Mouse (Mus musculus): Measurements from ENCODE around the gene Npas2. TPM values are rescaled to one million over a fixed set of nuclear protein-coding genes. Genes with fewer than 3 reads are reported as not detected.

The Npas2 gene
- total RNA-seq (2015): not detected in 2 replicates
- total RNA-seq (2017): not detected in 2 replicates

- ATAC-seq (ENCODE audit: poor library complexity, severe bottlenecking): no peak
These were observed at the start of gene Npas2 for GRCm38 (mm10) chr1:39192997-39193861. Gene Npas2 (plus strand): TSS chr1:39193731.

DNA sequence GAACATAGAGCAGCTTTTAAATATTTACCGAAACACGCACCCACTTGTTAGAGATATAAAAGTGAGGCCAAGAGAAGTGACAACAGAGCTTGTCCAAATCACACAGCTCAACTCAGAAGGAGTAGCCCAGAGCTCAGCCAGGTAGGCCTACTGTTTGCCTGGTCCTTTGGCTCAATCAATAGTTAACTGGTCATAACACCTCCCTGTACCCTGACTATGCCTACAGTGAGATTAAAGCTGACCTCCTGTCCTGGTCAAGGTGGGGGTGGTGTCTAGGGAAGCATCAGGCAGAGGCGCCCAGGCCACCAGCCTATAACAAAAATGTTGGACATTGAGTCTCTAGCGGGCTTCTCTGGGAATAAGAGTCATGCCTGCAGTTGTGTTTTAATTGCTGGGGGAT lies 36.8 kb upstream of the Npas2 start:
- no peak for ATAC-seq (ENCODE audit: poor library complexity, severe bottlenecking)

GRCm38 (mm10) chr1:39160167-39160566 lies 33.4 kb upstream of the Npas2 start:
- ATAC-seq (ENCODE audit: poor library complexity, severe bottlenecking): no peak

GRCm38 (mm10) chr1:39163077-39163476 lies 30.5 kb upstream of the Npas2 start:
- no peak for ATAC-seq (ENCODE audit: poor library complexity, severe bottlenecking)

DNA sequence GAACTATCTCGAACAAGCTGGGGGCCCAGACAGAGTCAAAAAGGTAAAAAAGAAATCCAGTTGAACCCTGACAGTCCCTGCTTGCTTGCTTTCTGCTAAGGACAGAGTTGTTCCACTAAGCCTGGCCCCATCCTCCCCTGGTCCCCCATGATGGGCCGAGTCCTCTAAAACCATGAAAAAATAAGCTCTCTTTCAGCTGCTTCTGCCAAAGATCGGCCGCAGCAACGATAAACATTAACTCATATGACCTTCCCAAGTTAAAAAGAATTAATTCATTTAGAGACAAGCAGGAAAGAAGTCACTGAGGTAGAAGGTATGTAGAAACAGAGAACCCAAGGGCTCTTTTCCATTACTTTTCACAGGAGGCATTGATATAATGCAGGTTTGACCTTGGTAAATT lies 16.8 kb upstream of the Npas2 start:
- ATAC-seq (ENCODE audit: poor library complexity, severe bottlenecking): no peak

DNA sequence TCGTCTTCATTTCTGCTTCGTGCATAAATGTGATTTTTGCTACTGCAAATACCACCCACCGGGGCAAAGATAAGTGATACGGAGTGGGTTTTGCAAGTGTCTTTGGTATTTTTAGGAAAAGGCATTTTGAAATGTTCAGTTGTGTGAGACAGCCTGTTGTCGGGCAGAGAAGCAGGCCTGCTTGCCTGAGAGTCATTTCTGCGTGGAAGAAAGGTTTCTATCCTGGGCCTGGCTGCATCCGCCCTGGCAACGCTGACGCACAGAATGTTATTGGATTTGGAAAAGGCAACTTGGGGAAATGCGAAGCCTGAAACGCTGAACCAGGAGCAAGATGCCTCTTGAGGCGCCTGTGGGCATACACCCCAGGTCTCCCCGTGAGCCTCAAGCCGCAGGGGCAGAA lies 16.3 kb upstream of the Npas2 start:
- ATAC-seq (ENCODE audit: poor library complexity, severe bottlenecking): no peak

DNA sequence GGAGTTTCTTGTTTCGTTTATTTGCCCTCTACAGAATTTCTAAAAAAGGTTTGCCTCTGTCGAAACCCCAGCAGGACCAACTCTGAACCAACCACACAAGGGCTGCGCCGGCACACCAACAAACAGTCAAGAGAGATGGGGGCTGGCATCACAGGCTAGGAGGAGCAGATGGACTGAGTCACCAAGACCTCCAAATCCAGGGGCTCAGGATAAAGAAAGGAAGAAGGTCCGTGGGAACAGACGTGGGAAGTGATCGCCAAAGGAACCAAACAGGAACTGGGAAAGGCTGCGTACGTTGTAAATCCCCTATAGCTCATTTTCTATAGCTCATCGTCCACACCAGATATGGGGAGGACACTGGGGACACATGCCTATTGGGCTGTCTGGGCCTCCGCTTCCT lies 13.7 kb upstream of the Npas2 start:
- no peak for ATAC-seq (ENCODE audit: poor library complexity, severe bottlenecking)

DNA sequence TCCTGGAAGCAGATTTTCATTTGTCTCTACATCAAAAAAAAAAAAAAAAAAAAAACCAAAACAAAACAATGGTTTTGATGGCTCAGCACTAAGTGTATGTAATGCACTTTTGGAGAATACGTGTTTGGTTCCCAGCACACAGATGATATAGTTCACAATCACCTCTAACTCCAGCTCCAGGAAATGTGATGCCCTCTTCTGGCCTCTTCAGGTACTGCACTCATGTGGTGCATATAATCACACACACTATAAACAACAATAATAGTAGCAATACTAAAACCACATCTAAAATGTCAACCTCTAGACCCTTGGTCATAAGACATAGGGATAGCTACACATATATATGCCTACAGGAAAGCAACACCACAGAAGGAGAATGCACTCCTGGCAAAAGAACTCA lies 13.0 kb upstream of the Npas2 start:
- ATAC-seq (ENCODE audit: poor library complexity, severe bottlenecking): no peak

- no peak for ATAC-seq (ENCODE audit: poor library complexity, severe bottlenecking)
These were observed 11.6 kb upstream of the Npas2 start for GRCm38 (mm10) chr1:39181901-39182300.

DNA sequence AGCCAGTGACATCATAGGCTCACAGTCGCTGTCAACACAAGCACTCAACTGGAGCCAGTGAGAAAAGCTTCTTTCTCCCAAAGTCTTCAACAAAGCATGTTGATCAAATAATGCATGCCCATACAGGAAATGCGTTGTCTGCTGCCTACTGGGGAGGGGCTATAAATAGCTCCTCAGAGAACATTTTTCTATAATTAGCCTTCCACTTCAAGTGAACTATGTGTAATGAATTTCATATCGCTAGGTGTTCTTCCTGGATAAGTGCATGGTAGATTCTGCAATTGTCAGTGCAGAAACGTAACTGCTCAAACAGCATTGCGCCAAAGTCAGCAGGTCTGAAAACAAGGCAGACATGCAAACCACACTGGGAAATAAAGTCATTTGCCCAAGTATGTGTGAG lies 7.7 kb upstream of the Npas2 start:
- ATAC-seq (ENCODE audit: poor library complexity, severe bottlenecking): no peak

GRCm38 (mm10) chr1:39186711-39187437 lies 6.7 kb upstream of the Npas2 start:
- ATAC-seq (ENCODE audit: poor library complexity, severe bottlenecking): no peak

- no peak for ATAC-seq (ENCODE audit: poor library complexity, severe bottlenecking)
These were observed 2.4 kb upstream of the Npas2 start for GRCm38 (mm10) chr1:39191122-39191521.

- ATAC-seq (ENCODE audit: poor library complexity, severe bottlenecking): no peak
These were observed 1.0 kb upstream of the Npas2 start for GRCm38 (mm10) chr1:39192460-39192996.

DNA sequence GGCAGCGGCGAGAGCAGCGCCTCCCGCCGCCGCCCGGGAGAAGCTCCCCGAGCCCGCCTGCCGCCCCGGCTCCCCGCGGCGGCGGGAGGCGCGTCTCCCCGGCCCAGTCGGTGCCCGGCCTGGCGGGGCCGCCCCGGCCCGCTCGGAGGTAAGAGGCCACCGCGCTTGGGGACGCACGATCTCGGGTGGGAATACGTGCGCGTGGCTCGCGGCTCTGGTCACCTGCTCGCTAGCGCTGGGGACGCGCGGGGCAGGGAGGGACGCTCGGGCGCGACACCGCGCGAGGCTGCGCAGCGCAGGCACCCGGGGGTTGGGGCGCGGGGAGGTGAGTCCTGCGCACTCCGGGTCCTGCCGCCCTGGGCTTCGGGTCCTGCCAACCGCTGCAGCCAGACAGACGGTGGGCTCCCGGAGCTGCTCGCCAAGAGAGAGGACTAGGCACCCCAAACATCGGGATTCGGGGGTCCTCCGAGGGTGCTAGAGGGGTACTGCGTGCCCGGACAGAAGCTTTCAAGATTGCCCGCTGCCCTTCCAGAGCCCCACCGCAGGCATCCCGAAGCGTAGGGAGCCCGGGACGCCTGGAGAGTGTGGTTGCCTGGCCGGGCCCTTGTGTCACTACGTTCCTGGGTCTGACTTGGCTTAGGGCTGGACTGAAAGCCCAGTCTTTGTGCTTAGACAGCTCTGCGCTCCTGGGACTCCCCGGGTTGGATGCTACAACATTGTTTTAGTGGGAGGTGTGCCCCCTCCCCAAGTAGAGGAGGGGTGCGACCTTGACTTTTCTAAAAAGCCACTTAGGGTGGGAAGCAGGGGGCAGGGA lies 538 bp downstream of the Npas2 start:
- ATAC-seq (ENCODE audit: poor library complexity, severe bottlenecking): no peak

DNA sequence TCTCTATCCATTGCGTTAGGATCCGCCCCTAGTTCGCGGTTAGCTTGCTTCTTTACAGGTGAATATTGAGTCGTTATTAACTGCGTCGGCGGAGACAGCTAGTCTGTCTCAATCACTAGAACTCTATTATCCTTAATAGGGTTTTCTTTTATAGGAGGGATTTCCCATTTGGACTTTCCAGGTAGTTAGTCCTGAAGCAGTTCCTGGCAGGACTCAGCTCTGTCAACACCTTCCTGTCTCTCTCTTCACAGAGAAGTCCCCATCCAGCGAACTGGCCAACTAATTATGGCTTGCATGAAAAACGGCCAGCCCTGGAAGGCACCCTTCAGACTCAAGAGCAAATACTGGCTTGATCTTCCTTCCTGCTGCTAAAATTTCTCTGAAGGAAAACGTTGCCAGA lies 1.4 kb downstream of the Npas2 start:
- no peak for ATAC-seq (ENCODE audit: poor library complexity, severe bottlenecking)

DNA sequence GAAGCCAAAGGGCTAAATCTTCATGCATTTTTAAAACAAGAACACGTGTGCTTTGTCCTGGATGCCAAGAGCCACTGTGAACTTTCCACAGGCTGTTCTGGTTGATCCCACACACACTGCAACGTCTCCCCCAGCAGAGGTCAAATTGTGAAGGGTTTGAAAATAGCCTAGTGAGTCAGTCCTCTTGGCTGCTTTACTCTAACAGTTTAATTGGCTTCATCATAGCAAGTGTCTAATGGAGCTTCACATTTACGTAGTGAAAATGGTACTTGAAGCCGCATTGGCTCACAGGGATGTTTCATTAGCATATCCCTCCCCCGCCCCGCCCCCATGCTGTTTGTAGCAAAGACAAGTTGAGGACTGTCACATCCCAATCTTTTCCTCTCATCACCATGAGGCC lies 2.6 kb downstream of the Npas2 start:
- no peak for ATAC-seq (ENCODE audit: poor library complexity, severe bottlenecking)

- peak; percentile 38; the same call in 1 of the 2 replicates for ATAC-seq (ENCODE audit: poor library complexity, severe bottlenecking)
These were observed 3.3 kb downstream of the Npas2 start for GRCm38 (mm10) chr1:39196676-39197375.

GRCm38 (mm10) chr1:39205021-39205420 lies 11.5 kb downstream of the Npas2 start:
- ATAC-seq (ENCODE audit: poor library complexity, severe bottlenecking): 0 out of 2 replicates have a peak, but pooled peaks have one; percentile 30

DNA sequence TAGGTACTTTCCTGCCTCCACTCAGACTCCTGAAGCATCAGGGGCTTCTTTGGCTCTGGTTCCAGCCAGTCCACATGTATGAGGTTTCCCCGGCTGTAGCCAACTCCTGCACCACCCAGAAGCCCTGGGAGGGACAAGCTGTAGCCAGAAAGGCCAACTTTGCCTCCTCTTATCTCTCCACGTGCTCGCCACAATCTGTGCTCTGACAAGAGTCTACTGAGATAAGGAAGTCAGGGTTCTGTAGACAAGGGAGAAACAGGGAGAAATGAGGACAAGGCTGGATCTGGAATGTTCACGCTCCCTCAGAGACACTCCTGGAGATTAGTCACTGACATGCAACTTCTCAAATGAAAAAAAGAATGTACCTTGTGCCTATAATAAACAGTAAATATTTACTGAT lies 12.2 kb downstream of the Npas2 start:
- ATAC-seq (ENCODE audit: poor library complexity, severe bottlenecking): no peak

GRCm38 (mm10) chr1:39206942-39207341 lies 13.4 kb downstream of the Npas2 start:
- no peak for ATAC-seq (ENCODE audit: poor library complexity, severe bottlenecking)

Data from megakaryocyte, adult 5-6 weeks (primary cell).